Comparison of ENCODE assay signal across 9 mouse cellular contexts in genomic region chr4:149977801-149978544, GRCm38 (mm10). TPM values are rescaled to one million over a fixed set of nuclear protein-coding genes. Genes with fewer than 3 reads are reported as not detected.
DNase-seq lines count a peak whose midpoint lies in the region; ATAC-seq lines count a peak whose summit lies in the region.
"Had no signal": no experiment of that assay in that cellular context is flagged by ENCODE, and none has a peak within 500 bp of the region (broad histone marks: within the 10 kb centered on the region; RNA-seq: fewer than 3 reads in every experiment).

No protein-coding gene starts in this region.

- H3K4me2 ChIP-seq in heart, embryonic 12.5 days = peak overlapping the region; percentile 28
- H3K4me2 ChIP-seq in intestine, embryonic 16.5 days (ENCODE audit: low read depth, low read length) = no peak overlapping the region

- peak overlapping the region; percentile 40; the same call in 1 of the 2 replicates for H3K9ac ChIP-seq in heart, embryonic 12.5 days
- H3K9ac ChIP-seq in intestine, embryonic 16.5 days (ENCODE audit: low read depth, low read length) = peak overlapping the region; percentile 31; the same call in 1 of the 2 replicates

- H3K27me3 ChIP-seq in heart, embryonic 12.5 days (replicated peaks) = peaks cover 7% of the 10 kb centered on the region
- no peaks in the 10 kb centered on the region for H3K27me3 ChIP-seq in intestine, embryonic 16.5 days (replicated peaks; ENCODE audit: control insufficient read depth, insufficient read depth, low read length)

- H3K36me3 ChIP-seq in heart, embryonic 12.5 days = peaks cover 20% of the 10 kb centered on the region
- peaks cover 11% of the 10 kb centered on the region; the same call in 1 of the 2 replicates for H3K36me3 ChIP-seq in intestine, embryonic 16.5 days (ENCODE audit: control insufficient read depth, insufficient read depth, low read length)

- no peak for DNase-seq in heart, adult 8-10 months (ENCODE audit: low spot score)
- DNase-seq in right cerebral cortex, postnatal 4 days = peak; percentile 21
- no peak for DNase-seq in right cerebral cortex, adult 18-20 months
- DNase-seq in layer of hippocampus, postnatal 10 days (ENCODE audit: low spot score in 2 of 2) = no peak
- no peak for DNase-seq in gastrocnemius, adult 18-20 months (ENCODE audit: low spot score)

- no peaks in the 10 kb centered on the region for H3K9me3 ChIP-seq in heart, embryonic 12.5 days (replicated peaks)
- no peaks in the 10 kb centered on the region for H3K9me3 ChIP-seq in intestine, embryonic 16.5 days (ENCODE audit: control insufficient read depth, low read length)

- peaks cover 35% of the 10 kb centered on the region for H3K4me1 ChIP-seq in heart, embryonic 12.5 days (replicated peaks)
- peaks cover 16% of the 10 kb centered on the region for H3K4me1 ChIP-seq in intestine, embryonic 16.5 days (ENCODE audit: control insufficient read depth, insufficient read depth, low read length)

- peak overlapping the region; percentile 68 for H3K27ac ChIP-seq in heart, embryonic 12.5 days (ENCODE audit: poor library complexity, severe bottlenecking)
- H3K27ac ChIP-seq in intestine, embryonic 16.5 days (ENCODE audit: low read length) = no peak overlapping the region

- no peak overlapping the region for H3K4me3 ChIP-seq in heart, embryonic 12.5 days
- H3K4me3 ChIP-seq in intestine, embryonic 16.5 days (ENCODE audit: low read length) = no peak overlapping the region

- peak; percentile 31; the same call in 1 of the 2 replicates for ATAC-seq in heart, embryonic 12.5 days (ENCODE audit: insufficient number of reproducible peaks, low FRiP score)
- ATAC-seq in intestine, embryonic 16.5 days = peak; percentile 47; the same call in 1 of the 2 replicates
- no peak for ATAC-seq in monocyte, adult 5-6 weeks (replicated peaks; ENCODE audit: insufficient number of reproducible peaks, low FRiP score, low TSS enrichment, poor library complexity, severe bottlenecking)

- WGBS in heart, embryonic 12.5 days = 47% methylated on average over 17 of the region's 17 CpGs
- WGBS in intestine, embryonic 16.5 days = 52% methylated on average over 17 of the region's 17 CpGs

RNA-seq across cellular contexts. Expression of gene Spsb1, which starts 23.1 kb away (rescaled TPM):
- 5.4 and 5.7 TPM in 2 replicates for polyA plus RNA-seq in heart, embryonic 12.5 days (2016; fragmentation: Nextera tagmentation; extraction: Ambion mirVana)
- total RNA-seq in heart, adult 8-10 months (2022) = 10 to 100 TPM; 24.7 to 43.0 (median 31.0) TPM
- 17.0 and 20.6 TPM in 2 replicates for polyA plus RNA-seq in intestine, embryonic 16.5 days (2015; fragmentation: Nextera tagmentation; extraction: Ambion mirVana)
- total RNA-seq in layer of hippocampus, postnatal 10 days (2021) = 10 to 100 TPM; 16.7 to 19.9 TPM
- 1 to 10 TPM; 5.9 to 9.6 TPM for total RNA-seq in gastrocnemius, adult 18-20 months (2021)
- 0.39 TPM in 1 of 3 replicates, not detected in the others for total RNA-seq in monocyte, adult 5-6 weeks (2017)
- total RNA-seq: common myeloid progenitor, adult 5-6 weeks had no signal

RNA-seq across cellular contexts. Expression of gene H6pd, which starts 30.9 kb away (rescaled TPM):
- polyA plus RNA-seq in heart, embryonic 12.5 days (2016; fragmentation: Nextera tagmentation; extraction: Ambion mirVana) = 11.4 and 12.7 TPM in 2 replicates
- 10 to 100 TPM; 37.5 to 44.8 (median 41.2) TPM for total RNA-seq in heart, adult 8-10 months (2022)
- 31.6 and 41.6 TPM in 2 replicates for polyA plus RNA-seq in intestine, embryonic 16.5 days (2015; fragmentation: Nextera tagmentation; extraction: Ambion mirVana)
- 10 to 100 TPM; 10.7 to 12.8 TPM for total RNA-seq in layer of hippocampus, postnatal 10 days (2021)
- 10 to 100 TPM; 45.5 to 56.8 TPM for total RNA-seq in gastrocnemius, adult 18-20 months (2021)
- 19.1 to 35.1 TPM (median 21.1 TPM) in 3 replicates for total RNA-seq in monocyte, adult 5-6 weeks (2017)
